Mouse (Mus musculus) hindbrain, embryonic 11.5 days (tissue): ENCODE data around the gene Selenbp1. TPM values are rescaled to one million over a fixed set of nuclear protein-coding genes. Genes with fewer than 3 reads are reported as not detected.

ENCODE experiments used
- ATAC-seq: fragments of 200-750 bp; cut with Nextera tagmentation; 2 replicates; pipeline ENCODE4 v1.8.0; 2017; ENCODE audit warnings: mild to moderate bottlenecking, moderate TSS enrichment, moderate library complexity; ENCODE audit not compliant: low FRiP score
- DNase-seq: peaks from one replicate; pipeline ENCODE4 v3.0.0-alpha.2; 2015; ENCODE audit warnings: low spot score
- H3K27ac ChIP-seq: fragments of 300-500 bp; sonication (generic); 2 replicates; pipeline ENCODE4 v1.5.1; 2014; ENCODE audit warnings: mild to moderate bottlenecking, low read depth, low read length
- H3K27me3 ChIP-seq: fragments of 300-500 bp; sonication (generic); 2 replicates; pipeline ENCODE4 v1.6.1; 2014; ENCODE audit warnings: mild to moderate bottlenecking, low read length, moderate library complexity, mixed read lengths; ENCODE audit not compliant: control insufficient read depth, insufficient read depth
- H3K36me3 ChIP-seq: fragments of 300-500 bp; sonication (generic); 2 replicates; pipeline ENCODE4 v1.6.1; 2014; ENCODE audit warnings: mild to moderate bottlenecking, low read length, moderate library complexity, mixed read lengths; ENCODE audit not compliant: control insufficient read depth, insufficient read depth
- H3K4me1 ChIP-seq: fragments of 300-500 bp; sonication (generic); replicated peaks from 2 replicates; pipeline ENCODE4 v1.6.1; 2014; ENCODE audit warnings: low read length, mixed read lengths; ENCODE audit not compliant: control insufficient read depth, insufficient read depth
- H3K4me2 ChIP-seq: fragments of 300-500 bp; sonication (generic); replicated peaks from 2 replicates; pipeline ENCODE4 v1.6.1; 2014; ENCODE audit warnings: mild to moderate bottlenecking, low read depth, low read length
- H3K4me3 ChIP-seq: fragments of 300-500 bp; sonication (generic); 2 replicates; pipeline ENCODE4 v1.5.1; 2014; ENCODE audit warnings: low read depth, low read length
- H3K9ac ChIP-seq: fragments of 300-500 bp; sonication (generic); 2 replicates; pipeline ENCODE4 v1.6.1; 2014; ENCODE audit warnings: low read depth, low read length
- H3K9me3 ChIP-seq: fragments of 300-500 bp; sonication (generic); 2 replicates; pipeline ENCODE4 v1.6.1; 2016; ENCODE audit warnings: low read length; ENCODE audit not compliant: control insufficient read depth
- whole genome bisulfite sequencing: fragments of 180-500 bp; shearing (Covaris S2); extraction: QIAGEN DNeasy Blood & Tissue Kit; methylation state at CpG from one replicate; pipeline ENCODE4 v1.1.7; 2014; 5-methylcytosine and 5-hydroxymethylcytosine counted together
- polyA plus RNA-seq: library from polyadenylated mRNA; unstranded; fragments of >200 nt; fragmentation: Nextera tagmentation; extraction: Ambion mirVana; gene quantifications from 2 replicates; pipeline ENCODE4 v1.2.1, GENCODE M21; 2014

Selenbp1 gene
- polyA plus RNA-seq, 1 experiment from 2014 or later: 6.9 TPM

- Histone ChIP-seq H3K9ac (peak within 1 kb of the TSS; percentile 90), H3K36me3 (no peaks in the 10 kb centered on the region), H3K4me3 (peak within 1 kb of the TSS; percentile 89), H3K9me3 (no peaks in the 10 kb centered on the region), H3K4me2 (peak within 1 kb of the TSS; percentile 69), H3K27ac (peak within 1 kb of the TSS; percentile 83), H3K4me1 (0 out of 2 replicates have a peak, but pooled peaks cover 3% of the 10 kb centered on the region), H3K27me3 (no peaks in the 10 kb centered on the region)
- peak; percentile 94 for ATAC-seq
- 0% methylated on average over 57 of the region's 57 CpGs for WGBS
- DNase-seq: peak; percentile 96
Observed at GRCm38 (mm10) chr3:94974528-94975422, 41.9 kb downstream of the Selenbp1 start, which contains the start of gene Pi4kb. Gene Pi4kb (plus strand): TSS chr3:94974731.

- no peak overlapping the region for H3K4me2 ChIP-seq
- ATAC-seq: no peak
- no peak for DNase-seq
- H3K27ac ChIP-seq: no peak overlapping the region
- H3K9ac ChIP-seq: no peak overlapping the region
- H3K4me1 ChIP-seq: no peaks in the 10 kb centered on the region
- no peaks in the 10 kb centered on the region for H3K9me3 ChIP-seq
- 92% methylated on average over 11 of the region's 11 CpGs for WGBS
- no peak overlapping the region for H3K4me3 ChIP-seq
- 0 out of 2 replicates have a peak, but pooled peaks cover 2% of the 10 kb centered on the region for H3K36me3 ChIP-seq
- H3K27me3 ChIP-seq: no peaks in the 10 kb centered on the region
Observed at GRCm38 (mm10) chr3:94984312-94984711, 51.5 kb downstream of the Selenbp1 start.

DNA sequence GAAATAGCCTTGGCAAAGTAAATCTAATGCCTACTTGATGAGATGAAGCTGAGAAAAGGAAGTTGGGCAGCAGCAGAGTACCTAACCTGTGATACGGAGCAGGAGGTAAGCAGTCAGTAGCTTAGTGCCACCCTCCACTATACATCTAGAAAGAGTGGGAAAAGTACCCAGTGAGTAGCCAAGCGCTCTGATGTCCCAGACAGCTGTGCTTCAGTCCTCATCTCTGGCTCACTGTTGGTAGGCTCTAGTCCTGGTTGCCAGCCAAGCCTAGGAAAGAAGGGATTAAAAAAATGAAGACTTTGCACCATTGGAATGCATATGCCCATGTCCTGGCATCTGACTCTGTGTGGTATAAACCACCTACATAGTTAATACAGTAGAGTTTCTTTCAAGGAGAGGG lies 52.7 kb downstream of the Selenbp1 start:
- ATAC-seq (no peak), DNase-seq (no peak)
- WGBS: 92% methylated on average over 2 of the region's 2 CpGs
- no peak overlapping the region for H3K9ac ChIP-seq
- no peaks in the 10 kb centered on the region for H3K27me3 ChIP-seq
- H3K36me3 ChIP-seq: 0 out of 2 replicates have a peak, but pooled peaks cover 2% of the 10 kb centered on the region
- no peak overlapping the region for H3K27ac ChIP-seq
- no peaks in the 10 kb centered on the region for H3K4me1 ChIP-seq
- no peak overlapping the region for H3K4me3 ChIP-seq
- no peak overlapping the region for H3K4me2 ChIP-seq
- no peaks in the 10 kb centered on the region for H3K9me3 ChIP-seq

GRCm38 (mm10) chr3:94987578-94987977 lies 54.7 kb downstream of the Selenbp1 start:
- Histone ChIP-seq H3K4me2 (no peak overlapping the region), H3K9me3 (no peaks in the 10 kb centered on the region), H3K36me3 (0 out of 2 replicates have a peak, but pooled peaks cover 2% of the 10 kb centered on the region), H3K27me3 (no peaks in the 10 kb centered on the region), H3K4me1 (no peaks in the 10 kb centered on the region), H3K4me3 (no peak overlapping the region), H3K9ac (no peak overlapping the region), H3K27ac (no peak overlapping the region)
- ATAC-seq (no peak), DNase-seq (no peak)

GRCm38 (mm10) chr3:94989159-94989761 lies 56.4 kb downstream of the Selenbp1 start:
- Histone ChIP-seq H3K4me3 (no peak overlapping the region), H3K27ac (no peak overlapping the region), H3K9ac (no peak overlapping the region), H3K4me1 (no peaks in the 10 kb centered on the region), H3K27me3 (no peaks in the 10 kb centered on the region), H3K4me2 (no peak overlapping the region), H3K36me3 (0 out of 2 replicates have a peak, but pooled peaks cover 2% of the 10 kb centered on the region), H3K9me3 (no peaks in the 10 kb centered on the region)
- no peak for DNase-seq
- 54% methylated on average over 9 of the region's 9 CpGs for WGBS
- ATAC-seq: no peak

Other genes with a start within 250 kb of the Selenbp1 start
- not detected in 2 replicates for gene Selenbp2, start 239.5 kb upstream of the Selenbp1 start, polyA plus RNA-seq
- gene Cgn, start 146.6 kb upstream of the Selenbp1 start, polyA plus RNA-seq: 2.7 and 3.5 TPM in 2 replicates
- gene Pogz, start 95.5 kb upstream of the Selenbp1 start, polyA plus RNA-seq: 23.8 and 24.3 TPM in 2 replicates
- gene Psmb4, start 46.1 kb upstream of the Selenbp1 start, polyA plus RNA-seq: 357 and 379 TPM in 2 replicates
- 6.0 and 8.9 TPM in 2 replicates for gene Rfx5, start 21.0 kb downstream of the Selenbp1 start, polyA plus RNA-seq
- 22.1 and 24.4 TPM in 2 replicates for gene Pi4kb, start 41.7 kb downstream of the Selenbp1 start, polyA plus RNA-seq
- gene Zfp687, start 82.4 kb downstream of the Selenbp1 start, polyA plus RNA-seq: 21.2 and 29.6 TPM in 2 replicates
- 328 and 329 TPM in 2 replicates for gene Psmd4, start 109.6 kb downstream of the Selenbp1 start, polyA plus RNA-seq
- gene Pip5k1a, start 173.9 kb downstream of the Selenbp1 start, polyA plus RNA-seq: 14.1 and 15.0 TPM in 2 replicates
- 232 and 236 TPM in 2 replicates for gene Vps72, start 178.0 kb downstream of the Selenbp1 start, polyA plus RNA-seq
- 0.68 and 1.1 TPM in 2 replicates for gene Tmod4, start 191.4 kb downstream of the Selenbp1 start, polyA plus RNA-seq
- gene Scnm1, start 201.0 kb downstream of the Selenbp1 start, polyA plus RNA-seq: 83.2 and 84.9 TPM in 2 replicates
- gene Lysmd1, start 201.0 kb downstream of the Selenbp1 start, polyA plus RNA-seq: 12.5 and 19.3 TPM in 2 replicates
- 1.7 and 2.1 TPM in 2 replicates for gene Tnfaip8l2, start 209.3 kb downstream of the Selenbp1 start, polyA plus RNA-seq
- 22.6 and 27.0 TPM in 2 replicates for gene Sema6c, start 227.4 kb downstream of the Selenbp1 start, polyA plus RNA-seq